Mouse (Mus musculus) intestine, embryonic 14.5 days (tissue): ENCODE measurements around the gene Zfp217. TPM values are rescaled to one million over a fixed set of nuclear protein-coding genes. Genes with fewer than 3 reads are reported as not detected.
"Not testable (repeated sequence)": the region's sequence is repeated elsewhere in the genome, so short reads cannot be mapped to it uniquely, and the experiment has no call there.

Source experiments
- ATAC-seq: fragments of 200-750 bp; cut with Nextera tagmentation; replicated peaks from 2 replicates; pipeline ENCODE4 v1.8.0; 2017; ENCODE audit warnings: low read depth, moderate number of reproducible peaks, moderate TSS enrichment, moderate library complexity; ENCODE audit not compliant: low FRiP score, low TSS enrichment
- DNase-seq: peaks from one replicate; pipeline ENCODE4 v3.0.0-alpha.2; 2018; ENCODE audit warnings: low spot score
- H3K27ac ChIP-seq: fragments of 300-500 bp; sonication (generic); 2 replicates; pipeline ENCODE4 v1.5.1; 2014; ENCODE audit warnings: low read depth, mild to moderate bottlenecking, control low read depth
- H3K27me3 ChIP-seq: fragments of 300-500 bp; sonication (generic); replicated peaks from 2 replicates; pipeline ENCODE4 v1.6.1; 2014; ENCODE audit warnings: low read length, control low read depth; ENCODE audit not compliant: control insufficient read depth, insufficient read depth
- H3K36me3 ChIP-seq: fragments of 300-500 bp; sonication (generic); 2 replicates; pipeline ENCODE4 v1.6.1; 2014; ENCODE audit warnings: low read length, control low read depth; ENCODE audit not compliant: control insufficient read depth, insufficient read depth
- H3K4me1 ChIP-seq: fragments of 300-500 bp; sonication (generic); replicated peaks from 2 replicates; pipeline ENCODE4 v1.6.1; 2014; ENCODE audit warnings: low read length, control low read depth, mixed read lengths; ENCODE audit not compliant: control insufficient read depth, insufficient read depth
- H3K4me2 ChIP-seq: fragments of 300-500 bp; sonication (generic); 2 replicates; pipeline ENCODE4 v1.6.1; 2014; ENCODE audit warnings: low read length
- H3K4me3 ChIP-seq: fragments of 300-500 bp; sonication (generic); 2 replicates; pipeline ENCODE4 v1.5.1; 2014; ENCODE audit warnings: low read depth, low read length, control low read depth, mixed read lengths
- H3K9ac ChIP-seq: fragments of 300-500 bp; sonication (generic); 2 replicates; pipeline ENCODE4 v1.6.1; 2014; ENCODE audit warnings: mild to moderate bottlenecking, low read length
- H3K9me3 ChIP-seq: fragments of 300-500 bp; sonication (generic); 2 replicates; pipeline ENCODE4 v1.6.1; 2016; ENCODE audit warnings: low read length, control low read depth; ENCODE audit not compliant: control insufficient read depth
- WGBS: fragments of 180-500 bp; shearing (Covaris S2); extraction: QIAGEN DNeasy Blood & Tissue Kit; methylation state at CpG from one replicate; pipeline ENCODE4 v1.1.7; 2014; 5-methylcytosine and 5-hydroxymethylcytosine counted together
- polyA plus RNA-seq: library from polyadenylated mRNA; unstranded; fragments of >200 nt; fragmentation: Nextera tagmentation; extraction: Ambion mirVana; gene quantifications from 2 replicates; pipeline ENCODE4 v1.2.1, GENCODE M21; 2014

Gene Zfp217
- polyA plus RNA-seq, 1 experiment from 2014 or later = 4.3 TPM

DNA sequence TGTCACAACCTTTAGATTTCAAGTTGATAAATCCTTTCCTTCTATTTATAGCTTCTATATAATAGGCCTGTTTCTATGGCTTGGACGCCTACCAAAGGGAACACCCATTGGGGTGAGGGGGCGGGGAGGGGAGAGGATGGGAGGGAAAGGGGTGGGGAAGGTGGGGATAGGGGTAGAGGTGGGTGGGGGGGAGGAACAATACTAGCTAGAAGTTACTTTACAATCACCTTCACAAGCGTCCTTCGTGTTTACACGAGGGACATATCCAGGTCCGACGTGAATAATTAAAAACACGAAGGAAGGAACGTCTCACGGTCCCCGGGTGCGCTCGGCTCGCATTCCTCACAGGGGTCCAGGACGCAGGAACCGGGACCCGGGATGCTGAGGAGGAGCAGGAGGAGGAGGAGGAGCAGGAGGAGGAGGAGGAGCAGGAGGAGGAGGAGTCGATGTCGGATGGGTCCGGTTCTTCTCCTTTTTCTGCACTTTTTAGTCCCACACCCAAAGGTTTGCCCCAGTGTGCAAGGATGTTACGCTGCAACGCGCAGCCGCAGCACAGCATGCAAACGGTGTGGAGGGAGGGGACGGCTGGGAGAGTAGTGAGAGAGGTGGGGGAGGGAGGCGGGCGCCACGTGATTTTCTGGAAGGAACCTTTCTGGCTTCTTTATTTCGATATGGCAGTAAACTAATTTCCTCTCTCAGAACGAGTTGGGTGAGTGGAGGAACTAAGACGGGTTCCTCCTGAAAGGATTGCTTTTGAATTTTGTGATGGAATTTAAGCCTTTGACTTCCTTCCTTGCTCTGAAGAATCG, 36.5 kb upstream of the Zfp217 start:
- Histone ChIP-seq H3K27ac (peak overlapping the region; percentile 77), H3K36me3 (no peaks in the 10 kb centered on the region), H3K9ac (peak overlapping the region; percentile 61), H3K27me3 (no peaks in the 10 kb centered on the region), H3K4me2 (peak overlapping the region; percentile 64), H3K4me3 (peak overlapping the region; percentile 44), H3K4me1 (no peaks in the 10 kb centered on the region; the same call in 1 of the 2 replicates), H3K9me3 (no peaks in the 10 kb centered on the region)
- peak; percentile 78 for DNase-seq
- 1% methylated on average over 33 of the region's 33 CpGs for WGBS
- ATAC-seq = peak; percentile 87

DNA sequence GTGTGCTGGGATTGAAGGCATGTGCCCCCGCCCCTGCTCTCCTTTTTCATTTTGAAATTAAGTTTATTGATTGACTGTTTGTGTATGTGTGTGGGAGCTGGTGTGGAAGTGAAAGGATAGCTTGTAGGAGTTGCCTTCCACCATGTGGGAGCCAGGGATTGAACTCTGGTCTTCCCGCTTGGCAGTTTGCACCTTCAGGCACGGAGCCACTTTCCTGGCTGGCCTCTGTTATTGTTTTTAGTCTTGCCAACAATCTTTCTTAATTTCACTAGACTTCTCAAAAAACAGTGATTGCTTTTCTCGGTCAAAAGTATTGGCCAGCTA, 35.9 kb upstream of the Zfp217 start:
- Histone ChIP-seq H3K27ac (no peak overlapping the region), H3K36me3 (no peaks in the 10 kb centered on the region), H3K9me3 (no peaks in the 10 kb centered on the region), H3K9ac (no peak overlapping the region), H3K4me2 (peak overlapping the region; percentile 64), H3K27me3 (no peaks in the 10 kb centered on the region), H3K4me3 (peak overlapping the region; percentile 44; the same call in 1 of the 2 replicates), H3K4me1 (no peaks in the 10 kb centered on the region; the same call in 1 of the 2 replicates)
- no peak for DNase-seq
- WGBS = 74% methylated on average over 4 of the region's 4 CpGs
- no peak for ATAC-seq

DNA sequence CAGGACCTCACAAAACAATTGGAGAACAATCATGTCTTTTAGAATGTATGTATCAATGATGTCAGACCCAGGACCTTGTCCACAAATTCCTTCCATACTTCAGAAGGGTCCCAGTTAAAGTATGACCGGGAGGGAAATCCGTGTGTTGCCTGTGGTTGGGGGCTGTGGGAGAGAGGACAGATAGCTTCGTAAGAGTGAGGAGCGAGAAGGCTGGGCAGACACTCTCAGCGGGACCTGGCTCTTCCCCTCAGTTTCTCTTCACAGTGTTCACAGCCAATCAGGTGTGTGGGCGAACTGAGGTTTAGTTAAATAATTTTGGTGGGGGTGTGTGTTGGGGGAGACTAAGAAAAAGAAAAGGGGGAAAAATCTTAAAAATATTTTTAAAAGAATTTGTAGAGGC, 34.0 kb upstream of the Zfp217 start:
- 77% methylated on average over 6 of the region's 6 CpGs for WGBS
- Histone ChIP-seq H3K9ac (no peak overlapping the region), H3K27ac (no peak overlapping the region), H3K27me3 (no peaks in the 10 kb centered on the region), H3K36me3 (no peaks in the 10 kb centered on the region), H3K4me1 (peaks cover 11% of the 10 kb centered on the region), H3K4me2 (no peak overlapping the region), H3K9me3 (no peaks in the 10 kb centered on the region), H3K4me3 (no peak overlapping the region)
- ATAC-seq = no peak
- DNase-seq = no peak

- H3K4me3 ChIP-seq, H3K36me3 ChIP-seq, H3K27ac ChIP-seq, ATAC-seq, H3K4me2 ChIP-seq, DNase-seq, H3K27me3 ChIP-seq, H3K9ac ChIP-seq, H3K9me3 ChIP-seq: not testable (repeated sequence)
- WGBS = 92% methylated on average over 3 of the region's 3 CpGs
- H3K4me1 ChIP-seq = peaks cover 21% of the 10 kb centered on the region
These were observed 32.9 kb upstream of the Zfp217 start for GRCm38 (mm10) chr2:170180769-170181168.

DNA sequence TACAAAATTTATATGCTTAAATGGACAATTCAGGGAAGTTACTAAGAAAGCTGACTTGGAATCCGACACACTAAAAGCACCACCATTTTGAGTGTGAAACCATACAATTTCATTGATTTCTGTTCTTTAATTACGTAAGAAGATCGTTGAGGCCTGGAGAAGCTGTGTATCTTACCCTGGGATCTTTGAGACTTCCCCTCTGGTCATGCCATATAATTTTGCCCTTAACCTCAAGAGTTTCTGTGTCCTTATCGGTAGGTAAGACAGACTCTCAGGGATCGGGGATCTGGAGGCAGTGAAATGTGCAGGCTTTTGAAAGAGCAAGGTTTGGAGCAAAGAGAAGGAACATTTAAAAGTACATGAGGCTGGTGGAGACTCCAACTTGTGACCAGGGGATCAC, 31.4 kb upstream of the Zfp217 start:
- H3K9me3 ChIP-seq = no peaks in the 10 kb centered on the region
- no peak overlapping the region for H3K9ac ChIP-seq
- H3K4me2 ChIP-seq = no peak overlapping the region
- WGBS = 85% methylated on average over 5 of the region's 5 CpGs
- ATAC-seq (no peak), DNase-seq (no peak)
- no peak overlapping the region for H3K27ac ChIP-seq
- no peaks in the 10 kb centered on the region for H3K36me3 ChIP-seq
- peaks cover 34% of the 10 kb centered on the region for H3K4me1 ChIP-seq
- no peaks in the 10 kb centered on the region for H3K27me3 ChIP-seq
- H3K4me3 ChIP-seq = no peak overlapping the region

DNA sequence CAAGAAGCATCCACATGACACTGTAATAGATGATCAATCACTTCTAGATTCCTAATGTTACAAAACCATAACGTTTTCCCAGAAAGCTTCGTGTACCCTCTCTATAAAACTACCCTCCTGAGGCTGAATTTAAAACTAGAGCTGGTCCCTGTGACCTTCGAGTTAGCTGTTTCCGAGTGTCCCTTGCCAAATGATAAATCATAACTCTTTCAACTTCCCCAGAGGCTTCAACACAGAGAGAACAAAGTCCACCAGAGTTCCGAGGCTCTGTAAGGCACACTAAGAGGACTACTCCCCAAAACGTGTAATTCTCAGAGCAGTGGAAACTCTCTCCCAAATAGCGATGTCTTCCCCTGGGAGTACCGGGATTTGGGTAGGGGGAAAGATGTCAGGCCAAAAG, 29.4 kb upstream of the Zfp217 start:
- H3K27ac ChIP-seq = no peak overlapping the region

GRCm38 (mm10) chr2:170176284-170176926, 28.5 kb upstream of the Zfp217 start:
- Histone ChIP-seq H3K9me3 (no peaks in the 10 kb centered on the region), H3K27ac (no peak overlapping the region), H3K36me3 (no peaks in the 10 kb centered on the region), H3K4me3 (no peak overlapping the region), H3K4me1 (peaks cover 43% of the 10 kb centered on the region), H3K4me2 (0 out of 2 replicates have a peak overlapping the region, but pooled peaks have one; percentile 35), H3K27me3 (no peaks in the 10 kb centered on the region), H3K9ac (no peak overlapping the region)
- 17% methylated on average over 7 of the region's 8 CpGs for WGBS
- DNase-seq = no peak
- no peak for ATAC-seq

More for the DNA sequence above, 29.4 kb upstream of the Zfp217 start:
- H3K36me3 ChIP-seq = no peaks in the 10 kb centered on the region
- DNase-seq = no peak
- no peak overlapping the region for H3K9ac ChIP-seq
- H3K4me2 ChIP-seq = peak overlapping the region; percentile 35
- no peak overlapping the region for H3K4me3 ChIP-seq
- 9% methylated on average over 8 of the region's 8 CpGs for WGBS
- peaks cover 43% of the 10 kb centered on the region for H3K4me1 ChIP-seq
- H3K9me3 ChIP-seq = no peaks in the 10 kb centered on the region
- ATAC-seq = no peak
- H3K27me3 ChIP-seq = no peaks in the 10 kb centered on the region

GRCm38 (mm10) chr2:170175661-170176150, 27.8 kb upstream of the Zfp217 start:
- no peak overlapping the region for H3K4me3 ChIP-seq
- H3K27ac ChIP-seq = peak overlapping the region; percentile 51; the same call in 1 of the 2 replicates
- WGBS = 33% methylated on average over 7 of the region's 7 CpGs

More at GRCm38 (mm10) chr2:170175661-170176150, 27.8 kb upstream of the Zfp217 start:
- Histone ChIP-seq H3K36me3 (no peaks in the 10 kb centered on the region), H3K27me3 (no peaks in the 10 kb centered on the region), H3K4me1 (peaks cover 43% of the 10 kb centered on the region), H3K9me3 (no peaks in the 10 kb centered on the region), H3K4me2 (no peak overlapping the region), H3K9ac (no peak overlapping the region)
- DNase-seq (no peak), ATAC-seq (no peak)
